Mouse (Mus musculus): ENCODE measurements around the gene Smg6. TPM values are rescaled to one million over a fixed set of nuclear protein-coding genes. Genes with fewer than 3 reads are reported as not detected.

Smg6 gene
- polyA plus RNA-seq, 1 experiment from 2014 or later: 10.6 TPM

DNA sequence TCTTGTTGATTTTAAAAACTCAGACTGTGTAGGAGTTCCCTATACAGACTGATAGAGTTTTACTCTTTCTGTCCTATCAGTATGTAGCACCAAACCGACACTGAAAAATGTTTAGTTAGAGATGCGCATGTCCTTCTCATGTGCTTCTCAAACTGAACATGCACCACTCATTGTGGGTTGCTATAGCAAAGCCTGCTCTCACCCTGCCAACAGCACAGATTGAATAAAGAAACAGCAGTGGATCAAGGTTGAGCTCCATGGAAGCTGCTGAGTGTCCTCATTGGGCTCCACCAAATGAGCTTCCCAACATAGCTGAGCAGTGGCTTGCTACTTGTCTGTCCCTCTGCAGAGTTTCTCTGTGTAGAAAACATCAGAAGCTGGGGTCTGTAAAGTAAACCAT lies 192.5 kb downstream of the Smg6 start:
- H3K9me3 ChIP-seq (ENCODE audit: control insufficient read depth, low read length): no peaks in the 10 kb centered on the region
- H3K9ac ChIP-seq (ENCODE audit: low read length): no peak overlapping the region
- ATAC-seq (ENCODE audit: insufficient number of reproducible peaks, insufficient read depth, low FRiP score, low read depth): no peak
- H3K4me2 ChIP-seq (ENCODE audit: low read length): no peak overlapping the region
- no peak overlapping the region for H3K4me3 ChIP-seq (ENCODE audit: control insufficient read depth in 1 of 2, insufficient read depth in 1 of 2, low read depth in 1 of 2, low read length in 2 of 2)
- no peaks in the 10 kb centered on the region for H3K27me3 ChIP-seq (ENCODE audit: control insufficient read depth, insufficient read depth, low read length)
- H3K27ac ChIP-seq (replicated peaks in 1 of 2; ENCODE audit: control insufficient read depth in 1 of 2, insufficient read depth in 1 of 2, low read depth in 2 of 2, low read length in 2 of 2): no peak overlapping the region
- peaks cover 7 to 29% of the 10 kb centered on the region in 2 experiments for H3K4me1 ChIP-seq (ENCODE audit: control insufficient read depth in 2 of 2, insufficient read depth in 2 of 2, low read length in 2 of 2)
- no peaks in the 10 kb centered on the region for H3K36me3 ChIP-seq (ENCODE audit: control insufficient read depth, insufficient read depth, low read length)
- 83% methylated on average over 2 of the region's 2 CpGs for WGBS

DNA sequence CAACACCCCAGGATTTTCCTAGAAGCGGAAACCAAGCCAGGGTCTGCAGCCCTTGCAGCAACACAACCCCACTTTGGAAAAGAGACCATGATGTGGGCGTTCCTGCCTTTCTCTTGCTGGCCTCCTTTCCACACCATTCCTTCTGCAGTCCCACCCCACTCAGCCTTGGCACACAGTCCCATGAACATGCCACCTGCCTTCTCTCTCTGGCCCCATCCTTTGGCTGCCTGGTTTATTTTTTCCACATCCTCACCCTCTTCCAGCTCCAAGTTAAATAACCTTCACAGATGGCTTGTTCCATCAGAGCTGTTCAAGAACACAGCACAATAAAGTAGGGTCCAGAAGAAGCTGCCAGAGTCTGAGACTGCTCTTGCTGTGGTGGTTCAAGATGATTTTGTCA lies 193.7 kb downstream of the Smg6 start:
- Histone ChIP-seq H3K36me3 (ENCODE audit: control insufficient read depth, insufficient read depth, low read length) (no peaks in the 10 kb centered on the region), H3K4me1 (ENCODE audit: control insufficient read depth in 2 of 2, insufficient read depth in 2 of 2, low read length in 2 of 2) (peaks cover 7 to 29% of the 10 kb centered on the region in 2 experiments), H3K9me3 (ENCODE audit: control insufficient read depth, low read length) (no peaks in the 10 kb centered on the region), H3K27me3 (ENCODE audit: control insufficient read depth, insufficient read depth, low read length) (no peaks in the 10 kb centered on the region), H3K4me2 (ENCODE audit: low read length) (no peak overlapping the region), H3K27ac (replicated peaks in 1 of 2; ENCODE audit: control insufficient read depth in 1 of 2, insufficient read depth in 1 of 2, low read depth in 2 of 2, low read length in 2 of 2) (peak overlapping the region in 1 of 2 experiments; percentile 39; a peak in 1 of 4 replicates), H3K4me3 (ENCODE audit: control insufficient read depth in 1 of 2, insufficient read depth in 1 of 2, low read depth in 1 of 2, low read length in 2 of 2) (no peak overlapping the region), H3K9ac (ENCODE audit: low read length) (no peak overlapping the region)
- WGBS: 84% methylated on average over 2 of the region's 2 CpGs
- ATAC-seq (ENCODE audit: insufficient number of reproducible peaks, insufficient read depth, low FRiP score, low read depth): no peak

DNA sequence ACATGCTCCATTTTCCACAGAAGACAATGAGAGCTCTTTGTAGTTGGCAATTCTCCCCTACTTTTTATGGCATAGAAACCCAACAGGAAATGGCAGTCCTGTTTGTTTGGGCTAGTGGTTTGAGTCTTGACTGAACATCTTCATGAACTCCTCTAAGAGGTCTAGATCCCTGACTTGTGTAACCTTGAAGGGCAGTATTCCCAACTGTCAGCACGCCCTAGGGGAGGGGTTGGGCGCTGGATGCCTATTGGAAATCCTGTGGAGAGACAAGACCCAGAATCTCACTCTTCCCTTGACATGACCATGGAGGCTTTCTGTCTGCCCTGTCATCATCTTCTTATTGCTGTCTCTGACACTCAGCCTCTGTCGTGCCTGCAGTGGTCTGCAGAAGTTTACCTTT lies 194.2 kb downstream of the Smg6 start:
- Histone ChIP-seq H3K4me1 (ENCODE audit: control insufficient read depth in 2 of 2, insufficient read depth in 2 of 2, low read length in 2 of 2) (peaks cover 7 to 29% of the 10 kb centered on the region in 2 experiments), H3K9ac (ENCODE audit: low read length) (no peak overlapping the region), H3K4me3 (ENCODE audit: control insufficient read depth in 1 of 2, insufficient read depth in 1 of 2, low read depth in 1 of 2, low read length in 2 of 2) (no peak overlapping the region), H3K4me2 (ENCODE audit: low read length) (no peak overlapping the region), H3K27me3 (ENCODE audit: control insufficient read depth, insufficient read depth, low read length) (no peaks in the 10 kb centered on the region), H3K9me3 (ENCODE audit: control insufficient read depth, low read length) (no peaks in the 10 kb centered on the region), H3K36me3 (ENCODE audit: control insufficient read depth, insufficient read depth, low read length) (no peaks in the 10 kb centered on the region), H3K27ac (replicated peaks in 1 of 2; ENCODE audit: control insufficient read depth in 1 of 2, insufficient read depth in 1 of 2, low read depth in 2 of 2, low read length in 2 of 2) (0 out of 4 replicates have a peak overlapping the region, but pooled peaks of 1 of the 2 experiments have one; percentile 6)
- 33% methylated on average over 3 of the region's 3 CpGs for WGBS
- ATAC-seq (ENCODE audit: insufficient number of reproducible peaks, insufficient read depth, low FRiP score, low read depth): no peak; the same call in 1 of the 2 replicates

DNA sequence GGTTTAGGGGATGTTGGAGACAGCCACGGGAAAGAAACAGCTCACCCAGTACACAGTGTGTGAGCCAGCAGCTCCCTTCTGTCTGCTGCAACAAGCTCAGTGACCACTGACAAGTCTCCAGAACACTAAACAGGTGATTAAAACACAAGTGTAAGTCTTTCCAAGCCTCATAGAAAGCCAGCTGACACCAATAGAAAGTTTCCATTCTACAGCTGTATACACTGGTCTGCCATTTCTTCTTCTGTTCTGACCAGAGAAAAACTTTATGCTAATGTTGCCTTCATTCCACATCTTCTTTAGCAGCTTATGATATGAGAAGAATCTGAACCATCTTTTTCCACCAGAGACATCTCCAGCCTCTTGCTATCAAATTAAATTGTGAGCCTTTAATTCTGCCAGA lies 195.7 kb downstream of the Smg6 start:
- H3K4me1 ChIP-seq (ENCODE audit: control insufficient read depth in 2 of 2, insufficient read depth in 2 of 2, low read length in 2 of 2): peaks cover 7 to 28% of the 10 kb centered on the region in 2 experiments
- H3K4me2 ChIP-seq (ENCODE audit: low read length): no peak overlapping the region
- no peak for ATAC-seq (ENCODE audit: insufficient number of reproducible peaks, insufficient read depth, low FRiP score, low read depth)
- no peak overlapping the region for H3K9ac ChIP-seq (ENCODE audit: low read length)
- 41% methylated on average over 1 of the region's 1 CpGs for whole genome bisulfite sequencing
- H3K27me3 ChIP-seq (ENCODE audit: control insufficient read depth, insufficient read depth, low read length): no peaks in the 10 kb centered on the region
- H3K27ac ChIP-seq (replicated peaks in 1 of 2; ENCODE audit: control insufficient read depth in 1 of 2, insufficient read depth in 1 of 2, low read depth in 2 of 2, low read length in 2 of 2): no peak overlapping the region
- H3K9me3 ChIP-seq (ENCODE audit: control insufficient read depth, low read length): no peaks in the 10 kb centered on the region
- H3K36me3 ChIP-seq (ENCODE audit: control insufficient read depth, insufficient read depth, low read length): no peaks in the 10 kb centered on the region
- no peak overlapping the region for H3K4me3 ChIP-seq (ENCODE audit: control insufficient read depth in 1 of 2, insufficient read depth in 1 of 2, low read depth in 1 of 2, low read length in 2 of 2)

DNA sequence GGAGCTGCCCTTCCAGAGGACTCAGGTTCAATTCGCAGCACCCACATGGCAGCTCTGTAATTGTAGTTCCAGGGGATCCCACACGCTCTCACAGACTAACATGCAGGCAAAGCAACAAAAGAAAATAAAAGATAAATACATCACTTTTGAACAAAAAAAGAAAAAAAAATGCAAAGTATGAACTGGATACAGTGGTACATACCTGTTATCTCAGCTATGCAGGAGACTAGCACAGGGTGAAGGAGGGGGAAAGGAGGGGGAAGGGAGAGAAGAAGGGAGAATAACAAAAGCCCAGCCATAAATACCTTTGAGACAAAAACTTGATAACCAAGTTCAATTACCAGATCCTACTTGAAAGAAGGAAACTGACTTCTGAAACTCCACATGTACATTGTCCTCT lies 198.8 kb downstream of the Smg6 start:
- H3K4me2 ChIP-seq (ENCODE audit: low read length): no peak overlapping the region

DNA sequence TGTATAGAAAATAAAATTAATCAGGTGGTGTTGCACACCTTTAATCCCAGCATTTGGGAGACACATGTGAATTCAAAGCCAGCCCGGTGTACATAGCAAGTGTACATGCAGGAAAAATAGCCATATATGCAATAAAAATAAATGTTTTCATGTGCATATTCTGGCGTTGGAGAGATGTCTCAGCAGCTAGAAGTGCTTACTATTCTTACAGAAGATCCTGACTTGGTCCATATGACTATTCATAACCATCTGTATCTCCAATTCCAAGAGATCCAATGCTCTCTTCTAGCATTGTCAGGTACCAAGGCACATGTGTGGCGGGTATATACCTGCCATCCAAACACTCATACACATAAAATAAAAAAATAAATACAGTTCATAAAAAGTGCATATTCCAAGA lies 200.8 kb downstream of the Smg6 start:
- Histone ChIP-seq H3K4me1 (ENCODE audit: control insufficient read depth in 2 of 2, insufficient read depth in 2 of 2, low read length in 2 of 2) (no peaks in the 10 kb centered on the region), H3K9me3 (ENCODE audit: control insufficient read depth, low read length) (no peaks in the 10 kb centered on the region), H3K27me3 (ENCODE audit: control insufficient read depth, insufficient read depth, low read length) (no peaks in the 10 kb centered on the region), H3K4me3 (ENCODE audit: control insufficient read depth in 1 of 2, insufficient read depth in 1 of 2, low read depth in 1 of 2, low read length in 2 of 2) (no peak overlapping the region), H3K36me3 (ENCODE audit: control insufficient read depth, insufficient read depth, low read length) (no peaks in the 10 kb centered on the region), H3K27ac (replicated peaks in 1 of 2; ENCODE audit: control insufficient read depth in 1 of 2, insufficient read depth in 1 of 2, low read depth in 2 of 2, low read length in 2 of 2) (no peak overlapping the region), H3K4me2 (ENCODE audit: low read length) (no peak overlapping the region), H3K9ac (ENCODE audit: low read length) (no peak overlapping the region)
- ATAC-seq (ENCODE audit: insufficient number of reproducible peaks, insufficient read depth, low FRiP score, low read depth): no peak
- WGBS: 88% methylated on average over 3 of the region's 3 CpGs

More for the DNA sequence above, 198.8 kb downstream of the Smg6 start:
- Histone ChIP-seq H3K4me3 (ENCODE audit: control insufficient read depth in 1 of 2, insufficient read depth in 1 of 2, low read depth in 1 of 2, low read length in 2 of 2) (no peak overlapping the region), H3K27ac (replicated peaks in 1 of 2; ENCODE audit: control insufficient read depth in 1 of 2, insufficient read depth in 1 of 2, low read depth in 2 of 2, low read length in 2 of 2) (no peak overlapping the region; a peak in 1 of 4 replicates), H3K9me3 (ENCODE audit: control insufficient read depth, low read length) (no peaks in the 10 kb centered on the region), H3K36me3 (ENCODE audit: control insufficient read depth, insufficient read depth, low read length) (no peaks in the 10 kb centered on the region), H3K9ac (ENCODE audit: low read length) (no peak overlapping the region), H3K27me3 (ENCODE audit: control insufficient read depth, insufficient read depth, low read length) (no peaks in the 10 kb centered on the region), H3K4me1 (ENCODE audit: control insufficient read depth in 2 of 2, insufficient read depth in 2 of 2, low read length in 2 of 2) (peaks cover 3 to 16% of the 10 kb centered on the region in 2 experiments)
- ATAC-seq (ENCODE audit: insufficient number of reproducible peaks, insufficient read depth, low FRiP score, low read depth): no peak
- WGBS: 81% methylated on average over 2 of the region's 2 CpGs

DNA sequence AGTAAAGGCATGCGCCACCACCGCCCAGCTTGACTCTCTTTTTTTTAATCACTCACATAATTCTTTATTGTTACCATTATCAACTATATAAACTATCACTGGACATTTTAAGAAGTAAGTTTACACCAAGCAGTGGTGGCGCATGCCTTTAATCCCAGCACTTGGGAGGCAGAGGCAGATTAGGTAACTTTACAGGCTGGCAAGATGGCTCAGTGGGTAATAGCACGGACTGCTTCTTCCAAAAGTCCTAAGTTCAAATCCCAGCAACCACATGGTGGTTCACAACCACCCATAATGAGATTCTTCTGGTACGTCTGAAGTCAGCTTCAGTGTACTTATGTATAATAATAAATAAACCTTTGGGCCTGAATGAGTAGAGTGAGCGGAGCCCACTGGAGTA lies 203.9 kb downstream of the Smg6 start:
- ATAC-seq (ENCODE audit: insufficient number of reproducible peaks, insufficient read depth, low FRiP score, low read depth): no peak
- Histone ChIP-seq H3K4me1 (ENCODE audit: control insufficient read depth in 2 of 2, insufficient read depth in 2 of 2, low read length in 2 of 2) (peaks cover 11 to 13% of the 10 kb centered on the region in 2 experiments), H3K9me3 (ENCODE audit: control insufficient read depth, low read length) (no peaks in the 10 kb centered on the region), H3K4me2 (ENCODE audit: low read length) (no peak overlapping the region), H3K36me3 (ENCODE audit: control insufficient read depth, insufficient read depth, low read length) (no peaks in the 10 kb centered on the region), H3K9ac (ENCODE audit: low read length) (no peak overlapping the region), H3K4me3 (ENCODE audit: control insufficient read depth in 1 of 2, insufficient read depth in 1 of 2, low read depth in 1 of 2, low read length in 2 of 2) (no peak overlapping the region), H3K27ac (replicated peaks in 1 of 2; ENCODE audit: control insufficient read depth in 1 of 2, insufficient read depth in 1 of 2, low read depth in 2 of 2, low read length in 2 of 2) (no peak overlapping the region), H3K27me3 (ENCODE audit: control insufficient read depth, insufficient read depth, low read length) (no peaks in the 10 kb centered on the region)
- 99% methylated on average over 6 of the region's 6 CpGs for WGBS

DNA sequence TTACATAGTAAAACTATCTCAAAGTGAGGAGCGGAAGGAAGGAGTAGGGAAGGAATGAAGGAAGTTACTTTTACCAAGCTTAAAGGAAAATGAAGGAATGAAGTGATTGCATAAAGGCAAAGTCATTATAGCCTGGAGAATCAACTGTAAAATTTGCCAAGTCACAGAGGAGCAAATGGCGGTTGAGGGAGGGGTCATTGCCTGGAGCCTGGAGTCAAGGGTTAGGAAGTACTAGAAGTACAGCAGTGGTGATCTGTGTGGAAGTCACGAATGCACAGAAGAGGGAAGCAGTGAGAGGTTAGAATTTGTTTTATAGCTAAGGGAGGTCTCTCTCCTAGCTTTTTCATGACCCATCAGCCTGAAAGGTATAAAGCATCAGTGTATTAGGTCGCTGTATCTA lies 205.7 kb downstream of the Smg6 start:
- H3K4me1 ChIP-seq (ENCODE audit: control insufficient read depth in 2 of 2, insufficient read depth in 2 of 2, low read length in 2 of 2): peaks cover 14 to 22% of the 10 kb centered on the region in 2 experiments
- 81% methylated on average over 4 of the region's 4 CpGs for WGBS
- no peaks in the 10 kb centered on the region for H3K36me3 ChIP-seq (ENCODE audit: control insufficient read depth, insufficient read depth, low read length)
- no peaks in the 10 kb centered on the region for H3K27me3 ChIP-seq (ENCODE audit: control insufficient read depth, insufficient read depth, low read length)
- H3K9me3 ChIP-seq (ENCODE audit: control insufficient read depth, low read length): no peaks in the 10 kb centered on the region
- H3K9ac ChIP-seq (ENCODE audit: low read length): no peak overlapping the region
- no peak overlapping the region for H3K4me3 ChIP-seq (ENCODE audit: control insufficient read depth in 1 of 2, insufficient read depth in 1 of 2, low read depth in 1 of 2, low read length in 2 of 2)
- no peak for ATAC-seq (ENCODE audit: insufficient number of reproducible peaks, insufficient read depth, low FRiP score, low read depth)
- no peak overlapping the region for H3K4me2 ChIP-seq (ENCODE audit: low read length)
- no peak overlapping the region for H3K27ac ChIP-seq (replicated peaks in 1 of 2; ENCODE audit: control insufficient read depth in 1 of 2, insufficient read depth in 1 of 2, low read depth in 2 of 2, low read length in 2 of 2)

Data from heart, embryonic 14.5 days (tissue).